Mouse (Mus musculus): ENCODE data around the gene Gipc3.

GRCm38 (mm10) chr10:81336558-81336957, 6.5 kb downstream of the Gipc3 start:
- TF ChIP-seq CTCF (IDR thresholded peaks at IDR 0.05; ENCODE audit: control insufficient read depth, insufficient read depth, insufficient read length) (no peak), FOSL1 (IDR thresholded peaks at IDR 0.05; ENCODE audit: insufficient read depth, low read length, poor library complexity, severe bottlenecking) (no peak)

All from C2C12 (cell line).